Mouse (Mus musculus): ENCODE data around the gene Marveld3.

Gene Marveld3

DNA sequence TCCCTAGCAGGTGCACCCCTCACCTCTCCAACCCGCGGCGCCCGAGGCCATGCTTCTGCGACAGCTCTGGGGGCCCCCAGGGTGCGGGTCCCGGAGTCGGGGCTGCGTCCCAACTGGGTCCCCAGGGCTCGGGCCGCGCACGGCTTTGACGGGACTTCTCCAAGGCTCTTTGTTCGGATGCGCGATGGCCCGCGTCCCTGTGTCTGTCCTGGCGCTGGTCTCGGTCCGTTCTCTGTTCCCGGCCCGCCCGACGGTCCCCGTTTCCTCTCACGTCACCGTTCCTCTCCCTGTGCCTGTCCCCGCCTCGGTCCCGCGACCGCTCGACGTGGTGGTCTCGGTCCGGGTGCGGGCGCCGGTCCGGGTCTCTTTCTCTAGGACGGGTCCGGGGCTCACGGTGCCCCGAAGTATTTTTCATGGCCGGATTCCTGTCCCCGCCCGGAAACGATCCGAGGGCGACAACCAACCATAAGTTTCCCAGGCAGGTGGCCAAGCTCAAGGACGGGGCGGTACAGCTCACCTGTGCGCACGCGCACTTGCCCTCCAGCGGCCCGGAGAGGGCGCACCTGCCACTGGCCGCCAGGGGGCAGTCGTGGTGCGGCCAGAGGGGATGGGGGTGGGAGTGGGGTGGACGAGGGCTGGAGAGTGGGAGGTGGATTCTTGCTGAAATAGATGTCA is at the start of gene Marveld3:
Gene Marveld3, minus strand, starts transcription at position 511 of the 675 bp plus-strand sequence.
- DNase-seq (ENCODE audit: low read depth, low spot score), result no peak

DNA sequence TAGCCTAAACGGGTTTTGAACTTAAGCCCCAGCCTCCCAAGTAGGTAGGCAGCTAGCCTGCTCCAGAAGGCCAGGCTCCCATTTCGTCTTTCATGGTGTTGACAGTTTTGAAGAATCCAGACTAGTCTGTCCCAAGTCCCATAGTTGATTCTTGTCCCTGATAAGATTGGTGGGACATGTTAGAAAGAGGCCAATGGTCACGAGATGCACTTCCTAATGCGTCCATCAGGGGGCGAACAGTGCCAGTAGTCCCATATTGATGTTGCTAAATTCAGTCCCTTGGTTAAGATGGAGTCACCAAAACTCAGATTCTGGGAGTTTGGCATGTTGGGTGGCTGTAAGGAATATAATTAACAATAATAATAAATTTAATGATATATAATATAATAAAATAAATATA is 48.9 kb upstream of the Marveld3 start:
- peak; percentile 79 for DNase-seq (ENCODE audit: low read depth, low spot score)

DNA sequence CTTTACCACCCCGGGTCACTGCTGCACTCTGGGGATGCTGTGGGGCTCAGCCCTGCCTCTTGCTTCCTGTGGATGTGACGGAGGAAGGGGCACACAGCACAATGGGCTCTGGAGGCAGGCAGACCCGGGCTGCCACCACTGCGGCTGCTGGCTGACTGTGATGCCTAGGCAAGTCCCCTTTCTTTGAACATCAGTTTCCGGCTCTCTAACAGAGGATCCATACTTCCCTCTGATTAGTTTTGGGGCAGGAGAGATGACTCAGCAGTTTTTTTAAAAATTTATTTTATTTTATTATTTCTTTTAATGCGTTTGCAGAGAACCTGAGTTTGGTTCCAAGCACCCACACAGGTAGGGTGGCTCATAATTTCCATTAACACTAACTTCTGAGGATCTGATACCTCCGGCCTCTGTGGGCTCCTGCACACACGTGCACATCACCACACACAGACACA is 47.0 kb upstream of the Marveld3 start:
- DNase-seq (ENCODE audit: low read depth, low spot score), result no peak

- DNase-seq (ENCODE audit: low read depth, low spot score), result no peak
These were observed 46.4 kb upstream of the Marveld3 start for GRCm38 (mm10) chr8:110008228-110008994.

GRCm38 (mm10) chr8:110006312-110007023 is 44.5 kb upstream of the Marveld3 start:
- DNase-seq (ENCODE audit: low read depth, low spot score), result no peak

GRCm38 (mm10) chr8:110004300-110004699 is 42.3 kb upstream of the Marveld3 start:
- DNase-seq (ENCODE audit: low read depth, low spot score), result no peak

- peak; percentile 36 for DNase-seq (ENCODE audit: low read depth, low spot score)
These were observed 41.0 kb upstream of the Marveld3 start for GRCm38 (mm10) chr8:110002953-110003352.

- DNase-seq (ENCODE audit: low read depth, low spot score), result no peak
These were observed 38.0 kb upstream of the Marveld3 start for GRCm38 (mm10) chr8:109999974-110000373.

DNA sequence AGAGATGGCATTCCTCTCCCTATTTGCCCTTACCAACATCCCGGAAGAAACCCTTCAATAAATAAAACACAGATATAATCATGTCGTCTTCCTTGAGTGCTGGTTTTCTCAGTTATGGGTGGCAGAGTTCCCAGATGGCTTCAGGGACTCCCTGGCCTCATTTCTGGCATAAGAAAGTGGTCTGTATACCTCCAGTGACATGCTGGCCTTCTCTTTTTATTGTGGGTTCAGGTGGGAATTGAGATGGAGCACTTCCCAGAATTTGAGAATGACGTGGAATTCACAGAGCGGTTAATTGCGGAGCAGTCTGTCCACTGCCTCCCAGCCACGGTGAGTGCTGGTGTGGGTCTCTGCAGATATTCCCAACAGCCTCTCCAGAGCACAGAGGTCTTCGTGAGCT is 36.1 kb upstream of the Marveld3 start:
- DNase-seq (ENCODE audit: low read depth, low spot score), result no peak

DNA sequence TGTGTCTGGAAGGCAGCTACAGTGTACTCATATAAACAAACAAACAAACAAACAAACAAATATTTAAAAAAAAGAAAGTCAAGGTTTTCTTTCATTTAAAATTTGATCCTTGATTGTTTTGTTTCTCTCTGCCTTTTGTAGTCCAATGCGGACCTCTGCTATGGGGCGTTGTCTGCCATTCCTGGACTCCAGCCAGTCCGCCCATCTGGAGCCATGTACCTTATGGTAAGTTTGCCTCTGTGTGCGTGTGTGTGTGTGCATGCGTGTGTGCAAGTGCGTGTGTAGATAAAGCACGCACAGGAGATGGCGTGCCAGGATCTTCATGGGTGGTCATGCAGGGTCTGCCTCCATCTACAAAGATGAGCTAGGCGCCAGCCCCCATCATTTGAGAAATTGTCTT is 35.4 kb upstream of the Marveld3 start:
- DNase-seq (ENCODE audit: low read depth, low spot score), result no peak

DNA sequence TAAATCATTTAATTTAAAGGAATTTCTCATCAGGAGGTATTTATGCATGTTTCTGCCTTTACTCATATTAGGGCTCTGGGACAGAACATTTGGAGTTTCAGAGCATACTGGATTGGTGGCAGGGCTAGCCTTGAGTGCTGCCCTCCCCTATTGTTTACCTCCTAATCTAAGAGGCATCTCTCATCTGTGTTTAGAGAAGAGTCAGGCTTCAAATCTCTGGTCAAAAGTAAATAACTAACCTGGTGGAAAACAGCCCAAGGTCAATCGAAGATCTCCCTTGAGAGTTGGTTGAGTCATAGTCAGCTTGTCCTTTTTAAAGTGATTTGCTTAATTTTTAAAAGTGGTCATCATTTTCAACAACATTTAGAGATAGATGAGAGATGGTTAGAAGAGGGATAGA is 30.9 kb upstream of the Marveld3 start:
- no peak for DNase-seq (ENCODE audit: low read depth, low spot score)

- no peak for DNase-seq (ENCODE audit: low read depth, low spot score)
These were observed 30.2 kb upstream of the Marveld3 start for GRCm38 (mm10) chr8:109992166-109992565.

DNA sequence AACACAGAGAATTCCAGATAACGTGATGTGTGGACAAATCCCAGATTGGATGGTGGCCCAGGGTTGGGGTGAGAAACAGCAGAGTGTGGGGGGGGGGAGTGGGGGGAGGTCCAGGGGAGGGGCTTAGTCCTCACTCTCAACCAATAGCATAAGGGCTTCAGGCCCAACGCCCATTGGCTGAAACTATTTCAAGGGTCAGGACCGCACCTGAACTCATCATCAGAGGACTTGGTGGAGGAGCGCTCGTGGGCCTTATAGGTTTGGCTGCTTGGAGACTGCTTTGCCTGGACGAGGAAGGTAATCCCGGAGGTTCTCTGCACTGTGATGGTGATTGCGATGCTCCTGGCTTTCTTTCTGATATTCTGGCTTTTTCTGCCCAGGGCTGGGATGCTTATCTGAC is 28.2 kb upstream of the Marveld3 start, which contains the start of gene Tat:
Gene Tat, plus strand, starts transcription at position 214 of the 400 bp plus-strand sequence.
- no peak for DNase-seq (ENCODE audit: low read depth, low spot score)

- DNase-seq (ENCODE audit: low read depth, low spot score), result no peak
These were observed 27.1 kb upstream of the Marveld3 start for GRCm38 (mm10) chr8:109989151-109989550.

GRCm38 (mm10) chr8:109987776-109988175 is 25.8 kb upstream of the Marveld3 start:
- no peak for DNase-seq (ENCODE audit: low read depth, low spot score)

DNA sequence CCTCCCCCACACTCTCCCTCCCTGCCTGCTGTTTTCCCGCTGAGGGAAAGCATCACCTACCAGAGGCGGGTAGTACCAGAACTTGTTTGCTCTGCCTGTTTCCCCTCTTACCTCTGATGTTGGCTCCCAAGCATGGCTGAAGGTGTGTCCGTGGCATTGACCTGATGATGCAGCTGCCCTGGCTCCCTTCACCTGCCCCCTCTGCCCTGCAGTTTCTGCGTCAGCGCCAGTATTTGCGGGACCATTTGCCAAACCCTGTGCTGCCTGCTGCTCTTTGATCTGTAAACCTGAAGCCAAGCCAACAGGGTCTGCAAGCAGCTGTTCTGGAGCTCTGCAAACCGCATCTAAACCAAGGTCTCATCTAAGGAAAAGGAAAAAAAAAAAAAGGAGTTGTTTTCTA is 24.4 kb upstream of the Marveld3 start:
- DNase-seq (ENCODE audit: low read depth, low spot score), result no peak

DNA sequence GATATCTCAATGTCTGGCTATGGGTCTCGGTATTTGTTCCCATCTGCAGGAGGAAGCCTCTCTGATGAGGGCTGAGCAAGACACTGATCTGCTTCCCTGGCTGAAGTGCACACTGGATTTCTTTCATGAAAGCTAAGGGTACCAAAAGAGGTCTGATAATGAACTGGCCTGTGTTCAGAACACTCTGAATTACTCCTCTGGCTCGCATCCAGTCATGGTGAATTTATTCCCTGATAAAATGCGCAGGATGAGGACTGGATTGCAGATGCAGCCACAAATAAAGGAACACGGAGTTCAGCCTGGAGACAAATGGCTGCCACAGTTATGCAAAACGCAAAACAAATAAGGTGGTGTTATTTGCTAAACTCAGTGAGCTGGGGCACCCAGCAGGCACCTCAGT is 21.9 kb upstream of the Marveld3 start:
- DNase-seq (ENCODE audit: low read depth, low spot score), result no peak

DNA sequence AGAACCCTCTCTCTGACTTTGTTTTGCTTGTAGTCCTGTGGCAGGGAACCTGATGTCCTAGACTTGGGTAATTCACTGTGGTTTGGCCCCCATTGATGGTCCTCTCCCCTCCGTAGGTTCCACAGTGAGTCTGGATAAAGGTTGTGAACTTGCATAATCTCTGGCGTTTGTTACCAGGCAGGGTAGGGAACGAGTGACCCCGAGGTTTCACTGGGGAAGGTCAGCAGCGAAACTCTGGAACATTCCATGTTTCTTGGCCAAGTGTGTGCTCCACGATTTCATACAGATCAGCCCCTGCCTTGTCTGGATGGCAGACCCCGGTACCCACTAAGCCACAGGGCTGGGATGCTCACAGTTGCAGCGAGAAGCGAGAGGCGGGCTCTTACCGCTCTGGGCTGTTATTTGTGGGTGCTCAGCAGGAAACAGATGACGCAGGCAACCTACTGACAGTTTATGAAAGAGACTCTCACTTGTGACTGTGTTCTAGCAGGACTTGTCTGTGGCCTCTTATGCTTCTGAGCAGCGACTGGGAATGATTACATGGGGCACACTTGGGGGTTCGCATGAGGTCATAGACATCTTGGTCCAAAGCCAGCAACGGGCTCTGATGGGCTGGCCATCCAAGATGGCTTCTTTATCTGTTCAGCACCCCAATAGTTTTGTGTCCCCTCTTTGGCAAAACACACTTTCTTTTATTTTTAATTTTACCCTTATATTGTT is 20.5 kb upstream of the Marveld3 start:
- DNase-seq (ENCODE audit: low read depth, low spot score), result no peak

DNA sequence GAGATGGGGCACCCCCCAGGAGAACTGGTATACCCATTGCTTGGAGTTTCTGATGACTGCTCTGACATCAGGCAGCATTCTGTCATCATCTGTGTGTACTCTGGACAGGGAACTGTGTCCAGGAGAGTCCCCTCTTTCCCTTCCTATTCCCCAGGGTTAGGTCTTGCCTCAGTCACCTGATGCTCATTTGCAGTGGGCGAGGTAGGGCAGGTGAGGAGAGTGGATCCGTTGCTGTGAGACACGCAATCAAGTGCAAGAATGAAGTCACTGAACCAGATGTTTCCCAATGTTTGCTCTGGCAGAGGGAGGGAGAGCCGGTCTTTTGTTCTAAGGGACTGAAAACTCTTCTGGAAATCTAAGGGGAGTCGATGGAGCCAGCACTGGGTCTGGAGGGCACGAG is 17.3 kb upstream of the Marveld3 start:
- DNase-seq (ENCODE audit: low read depth, low spot score), result no peak

DNA sequence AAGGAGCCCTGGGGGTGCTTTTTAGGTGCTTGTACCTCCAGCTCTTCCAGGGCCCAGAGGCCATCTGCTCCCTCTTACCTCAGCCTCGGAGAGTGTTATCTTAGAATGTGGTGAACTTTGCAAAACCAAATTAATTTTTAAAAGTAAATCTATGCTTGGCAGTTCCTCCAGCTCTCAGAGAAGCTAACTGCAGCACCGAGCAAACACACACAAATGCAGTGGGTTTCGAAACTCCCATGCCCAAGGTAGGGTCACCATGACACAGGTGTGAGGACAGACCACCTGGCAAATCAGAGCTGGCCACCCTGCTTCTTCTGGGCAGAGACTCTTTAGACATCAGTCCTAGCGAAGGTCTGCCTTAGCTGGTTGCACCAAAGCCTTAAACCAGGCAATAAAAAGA is 10.9 kb upstream of the Marveld3 start:
- no peak for DNase-seq (ENCODE audit: low read depth, low spot score)

DNA sequence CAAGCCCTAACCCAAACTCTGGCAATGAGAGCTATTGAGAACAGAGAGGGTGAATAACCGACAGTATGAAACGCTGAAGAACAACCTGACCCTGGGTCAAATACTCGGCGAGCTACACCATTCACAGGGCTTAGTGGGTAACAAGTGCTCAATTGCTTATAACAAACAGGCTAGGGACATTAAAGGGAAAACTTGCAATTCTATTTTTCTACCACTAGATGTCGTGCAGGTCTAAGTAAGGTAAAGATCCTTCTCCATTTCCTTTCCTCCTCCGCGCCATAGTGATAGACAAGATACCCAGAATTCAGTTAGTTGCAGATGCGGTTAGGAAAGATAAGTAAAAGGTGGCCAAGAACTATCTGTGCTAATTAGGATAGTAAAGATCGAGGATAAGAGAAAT is 8.3 kb upstream of the Marveld3 start:
- DNase-seq (ENCODE audit: low read depth, low spot score), result peak; percentile 73

GRCm38 (mm10) chr8:109968837-109969236 is 6.8 kb upstream of the Marveld3 start:
- DNase-seq (ENCODE audit: low read depth, low spot score), result no peak
